Mouse (Mus musculus) frontal cortex, adult 2 months (tissue): ENCODE data around the gene Fabp3. TPM values are rescaled to one million over a fixed set of nuclear protein-coding genes. Genes with fewer than 3 reads are reported as not detected.
A peak's percentile ranks its signal among the peaks of the same experiment; 100 is the strongest.

Experiments used
- DNase-seq, 2 experiments: peaks; one replicate each; pipeline ENCODE4 v3.0.0; 2022; ENCODE audit warnings: low spot score in 1 of 2; ENCODE audit errors: extremely low spot score in 1 of 2
- polyA plus RNA-seq: library from polyadenylated mRNA; depleted of rRNA; stranded (reverse); fragments of >200 nt; gene quantifications from 2 replicates; pipeline ENCODE4 v1.2.3, GENCODE M21; 2012; rRNA removed

Fabp3 gene
- polyA plus RNA-seq: 248 and 255 TPM in 2 replicates

- DNase-seq: peak; percentile 62 to 84
These were observed at the start of gene Fabp3, which contains the start of gene Gm10570 for GRCm38 (mm10) chr4:130308231-130309081. Gene Fabp3, plus strand, starts transcription at chr4:130308595. Gene Gm10570, minus strand, starts transcription at chr4:130308674.

- DNase-seq: no peak
These were observed 48.0 kb upstream of the Fabp3 start for GRCm38 (mm10) chr4:130260406-130260805.

- no peak for DNase-seq
These were observed 44.3 kb upstream of the Fabp3 start for GRCm38 (mm10) chr4:130264131-130264530.

- peak; percentile 22 to 81 for DNase-seq
These were observed 43.6 kb upstream of the Fabp3 start for GRCm38 (mm10) chr4:130264698-130265349.

GRCm38 (mm10) chr4:130266601-130267000 lies 41.8 kb upstream of the Fabp3 start:
- DNase-seq: no peak

- DNase-seq: no peak
These were observed 41.3 kb upstream of the Fabp3 start for GRCm38 (mm10) chr4:130267069-130267468.

- DNase-seq: no peak
These were observed 39.7 kb upstream of the Fabp3 start for GRCm38 (mm10) chr4:130268736-130269135.

GRCm38 (mm10) chr4:130270089-130270488 lies 38.3 kb upstream of the Fabp3 start:
- DNase-seq: peak; percentile 84 to 90

GRCm38 (mm10) chr4:130270611-130271347 lies 37.6 kb upstream of the Fabp3 start:
- peak; percentile 19 to 62 for DNase-seq

GRCm38 (mm10) chr4:130273698-130274345 lies 34.6 kb upstream of the Fabp3 start:
- DNase-seq: peak; percentile 26 to 83

GRCm38 (mm10) chr4:130274346-130275015 lies 33.9 kb upstream of the Fabp3 start:
- DNase-seq: no peak

- no peak for DNase-seq
These were observed 33.2 kb upstream of the Fabp3 start for GRCm38 (mm10) chr4:130275016-130275822.

- DNase-seq: no peak
These were observed 32.6 kb upstream of the Fabp3 start for GRCm38 (mm10) chr4:130275823-130276105.

- no peak for DNase-seq
These were observed 31.7 kb upstream of the Fabp3 start for GRCm38 (mm10) chr4:130276573-130277176.

- no peak for DNase-seq
These were observed 29.3 kb upstream of the Fabp3 start, which contains the start of gene Serinc2 for GRCm38 (mm10) chr4:130279105-130279504. Gene Serinc2, minus strand, starts transcription at chr4:130279205.

GRCm38 (mm10) chr4:130282856-130283255 lies 25.5 kb upstream of the Fabp3 start:
- no peak for DNase-seq

- no peak for DNase-seq
These were observed 24.6 kb upstream of the Fabp3 start for GRCm38 (mm10) chr4:130283826-130284225.

- no peak for DNase-seq
These were observed 21.9 kb upstream of the Fabp3 start for GRCm38 (mm10) chr4:130286531-130286930.

- no peak for DNase-seq
These were observed 18.6 kb upstream of the Fabp3 start for GRCm38 (mm10) chr4:130289824-130290223.
